Mouse (Mus musculus): ENCODE data around the gene Ttc9c. TPM values are rescaled to one million over a fixed set of nuclear protein-coding genes. Genes with fewer than 3 reads are reported as not detected.
A peak's percentile ranks its signal among the peaks of the same experiment; 100 is the strongest.

Ttc9c gene
- polyA plus RNA-seq, 1 experiment from 2014 or later = 62.7 TPM

DNA sequence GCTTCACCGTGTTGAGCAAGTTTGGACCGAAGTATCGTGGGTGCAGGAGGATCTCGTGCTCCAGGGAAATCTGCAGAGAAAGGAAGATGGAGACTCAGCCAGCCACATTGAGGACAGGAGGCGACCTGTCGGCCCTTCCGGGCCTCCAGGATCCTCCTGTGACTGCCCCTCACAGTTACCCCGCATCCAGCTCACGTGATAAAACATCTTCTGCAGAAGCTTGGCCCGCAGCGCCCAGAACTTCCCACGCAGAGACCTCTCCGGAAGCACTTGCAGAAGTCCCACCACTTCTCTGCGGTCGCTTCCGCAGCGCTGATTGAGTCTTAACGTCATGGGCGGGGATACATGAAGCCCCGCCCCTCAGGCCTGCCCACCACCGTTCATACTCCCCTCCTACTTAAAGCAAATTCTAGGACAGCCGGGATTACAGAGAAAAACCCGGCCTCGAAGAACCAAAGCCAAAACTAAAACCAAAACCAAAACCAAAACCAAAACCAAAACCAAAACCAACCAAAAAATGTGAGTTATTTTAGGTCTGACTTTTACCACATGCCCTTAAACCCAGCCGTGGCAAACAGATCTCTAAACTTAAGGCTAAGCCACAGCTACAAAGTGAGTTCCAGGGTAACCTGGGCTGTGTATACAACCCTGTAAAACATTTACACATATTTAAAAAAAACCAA lies 20.7 kb downstream of the Ttc9c start, which contains the start of gene Polr2g:
TSS of gene Polr2g (minus strand) at position 314 of the 683 bp plus-strand sequence.
- H3K27ac ChIP-seq = peak within 1 kb of the TSS; percentile 85
- ATAC-seq (replicated peaks; ENCODE audit: low FRiP score) = peak; percentile 83
- peaks cover 33% of the 10 kb centered on the region for H3K36me3 ChIP-seq
- 1% methylated on average over 25 of the region's 25 CpGs for whole genome bisulfite sequencing
- peaks cover 26% of the 10 kb centered on the region for H3K4me1 ChIP-seq
- no peaks in the 10 kb centered on the region for H3K9me3 ChIP-seq (replicated peaks)
- peak within 1 kb of the TSS; percentile 85 for H3K9ac ChIP-seq
- peak within 1 kb of the TSS; percentile 86 for H3K4me3 ChIP-seq (replicated peaks)
- peak within 1 kb of the TSS; percentile 81 for H3K4me2 ChIP-seq
- no peaks in the 10 kb centered on the region for H3K27me3 ChIP-seq

DNA sequence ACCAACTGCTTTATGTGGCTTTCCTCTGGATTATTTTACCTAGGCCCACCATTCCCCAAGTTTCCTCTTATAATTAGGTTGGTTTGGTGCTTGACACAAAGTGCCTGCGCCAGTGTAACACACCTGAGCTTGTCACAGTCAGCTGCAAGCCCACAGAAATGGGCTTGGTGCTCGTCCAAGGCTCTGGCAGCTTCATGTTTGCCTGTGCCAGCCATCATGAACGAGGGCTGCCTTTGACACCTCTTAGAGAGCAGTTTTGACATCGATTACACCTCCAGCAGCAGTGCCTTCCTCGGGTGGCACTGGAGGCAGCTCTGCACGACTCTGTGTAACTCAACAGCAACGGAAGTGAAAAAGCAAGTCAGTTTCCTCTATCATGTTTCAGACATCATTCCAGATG lies 29.0 kb downstream of the Ttc9c start:
- peaks cover 10% of the 10 kb centered on the region for H3K4me1 ChIP-seq
- H3K36me3 ChIP-seq = peaks cover 45% of the 10 kb centered on the region
- no peaks in the 10 kb centered on the region for H3K9me3 ChIP-seq (replicated peaks)
- no peak overlapping the region for H3K9ac ChIP-seq
- ATAC-seq (replicated peaks; ENCODE audit: low FRiP score) = no peak
- H3K27ac ChIP-seq = no peak overlapping the region
- no peaks in the 10 kb centered on the region for H3K27me3 ChIP-seq
- H3K4me2 ChIP-seq = no peak overlapping the region
- H3K4me3 ChIP-seq (replicated peaks) = no peak overlapping the region
- WGBS = 71% methylated on average over 7 of the region's 7 CpGs

GRCm38 (mm10) chr19:8789171-8789570 lies 30.0 kb downstream of the Ttc9c start:
- whole genome bisulfite sequencing = 52% methylated on average over 1 of the region's 1 CpGs
- no peak for ATAC-seq (replicated peaks; ENCODE audit: low FRiP score)
- H3K9ac ChIP-seq = no peak overlapping the region

DNA sequence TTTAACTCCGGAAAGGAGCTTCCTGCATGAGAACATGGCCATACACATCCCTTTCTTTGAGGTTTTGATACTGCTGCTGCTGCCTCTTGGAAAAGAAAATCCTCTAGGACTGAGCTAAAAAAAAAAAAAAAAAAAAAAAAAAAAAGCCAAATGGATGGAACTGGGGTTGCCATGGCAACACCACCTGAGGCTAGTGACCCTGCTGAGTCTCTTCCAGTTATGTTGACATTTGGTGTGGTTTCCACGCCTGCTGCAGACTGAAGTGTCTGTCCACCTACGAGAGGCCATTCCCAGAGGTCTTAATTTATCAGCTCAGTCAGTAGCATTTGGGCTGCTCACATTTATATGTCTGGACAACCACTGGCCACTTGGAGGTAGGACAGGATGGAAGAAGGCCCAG lies 30.6 kb downstream of the Ttc9c start:
- Histone ChIP-seq H3K9ac (no peak overlapping the region), H3K36me3 (peaks cover 36% of the 10 kb centered on the region), H3K27ac (no peak overlapping the region), H3K4me2 (no peak overlapping the region), H3K4me3 (replicated peaks) (no peak overlapping the region), H3K9me3 (replicated peaks) (no peaks in the 10 kb centered on the region), H3K27me3 (no peaks in the 10 kb centered on the region), H3K4me1 (peaks cover 13% of the 10 kb centered on the region)
- ATAC-seq (replicated peaks; ENCODE audit: low FRiP score) = no peak
- 24% methylated on average over 3 of the region's 3 CpGs for WGBS

More at GRCm38 (mm10) chr19:8789171-8789570, 30.0 kb downstream of the Ttc9c start:
- H3K4me2 ChIP-seq = no peak overlapping the region
- no peak overlapping the region for H3K4me3 ChIP-seq (replicated peaks)
- no peaks in the 10 kb centered on the region for H3K27me3 ChIP-seq
- no peak overlapping the region for H3K27ac ChIP-seq
- H3K9me3 ChIP-seq (replicated peaks) = no peaks in the 10 kb centered on the region
- H3K36me3 ChIP-seq = peaks cover 37% of the 10 kb centered on the region
- H3K4me1 ChIP-seq = peaks cover 13% of the 10 kb centered on the region

DNA sequence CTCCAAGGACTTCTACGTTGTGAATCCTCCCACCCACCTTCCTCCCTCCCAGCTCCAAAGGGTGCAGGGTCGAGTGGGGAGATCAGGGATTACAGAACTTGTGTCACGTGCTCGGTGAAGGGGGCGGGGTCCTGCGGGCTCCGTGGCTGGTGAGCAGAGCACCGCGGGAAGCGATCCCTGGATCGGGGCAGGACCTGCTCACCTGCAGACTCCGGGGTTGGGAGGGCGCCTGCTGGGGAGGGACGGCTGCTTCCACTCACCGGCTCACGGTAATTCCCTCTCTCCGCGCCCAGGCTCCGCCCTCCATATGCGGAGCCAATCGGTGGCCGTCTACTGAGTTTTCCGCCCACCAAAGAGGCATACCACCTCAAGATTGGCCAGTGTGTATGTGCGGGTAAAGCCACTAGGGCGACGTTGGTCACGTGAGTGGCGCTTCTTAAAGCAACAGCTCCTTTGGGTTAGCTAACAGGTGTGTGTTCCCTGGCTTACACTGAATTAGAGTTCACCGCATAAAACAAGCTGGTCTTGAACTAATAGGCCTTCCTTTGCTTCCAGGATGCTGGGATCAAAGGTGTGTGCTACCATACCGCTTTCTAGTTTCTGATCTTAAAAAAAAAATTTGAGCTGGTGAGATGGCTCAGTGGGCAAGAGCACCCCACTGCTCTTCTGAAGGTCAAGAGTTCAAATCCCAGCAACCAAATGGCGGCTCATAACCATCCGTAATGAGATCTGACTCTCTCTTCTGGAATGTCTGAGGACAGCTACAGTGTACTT lies 32.9 kb downstream of the Ttc9c start, which contains the start of gene Taf6l:
TSS of gene Taf6l (minus strand) at position 410 of the 774 bp plus-strand sequence.
- WGBS = under 1% methylated on average over 32 of the region's 32 CpGs
- H3K9ac ChIP-seq = peak within 1 kb of the TSS; percentile 66

DNA sequence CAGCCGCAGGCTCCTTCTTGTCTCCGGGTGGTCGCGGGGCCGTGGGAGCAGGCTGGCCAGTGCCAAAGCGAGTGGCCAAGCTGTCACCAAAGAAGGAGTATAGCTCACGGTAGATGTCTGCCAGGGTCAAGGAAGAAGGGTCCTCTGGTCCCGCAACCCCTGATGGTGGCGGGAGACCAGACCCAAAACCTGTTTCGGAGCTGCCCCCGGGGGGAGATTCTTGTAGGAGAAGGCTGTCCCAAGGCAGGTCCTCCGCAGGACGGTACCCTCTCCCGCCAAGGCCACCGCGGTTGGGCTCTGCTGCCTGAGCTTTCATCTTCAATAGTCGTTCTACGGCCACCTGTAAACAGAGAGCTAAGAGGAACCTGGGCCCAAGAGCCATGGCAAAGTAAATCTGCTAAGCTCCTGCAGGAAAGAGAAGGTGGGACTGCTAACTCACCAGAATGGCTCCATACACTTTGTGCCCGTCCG lies 44.1 kb downstream of the Ttc9c start:
- Histone ChIP-seq H3K36me3 (peaks cover 52% of the 10 kb centered on the region), H3K4me2 (peak overlapping the region; percentile 75), H3K4me3 (replicated peaks) (peak overlapping the region; percentile 68), H3K4me1 (peaks cover 42% of the 10 kb centered on the region), H3K27me3 (no peaks in the 10 kb centered on the region), H3K9me3 (replicated peaks) (no peaks in the 10 kb centered on the region), H3K9ac (peak overlapping the region; percentile 85), H3K27ac (peak overlapping the region; percentile 98)
- peak; percentile 23; the same call in 1 of the 2 replicates for ATAC-seq (replicated peaks; ENCODE audit: low FRiP score)
- WGBS = 4% methylated on average over 20 of the region's 20 CpGs

More for the DNA sequence above, 32.9 kb downstream of the Ttc9c start, which contains the start of gene Taf6l:
- peak; percentile 99 for ATAC-seq (replicated peaks; ENCODE audit: low FRiP score)
- Histone ChIP-seq H3K4me1 (peaks cover 13% of the 10 kb centered on the region), H3K4me3 (replicated peaks) (peak within 1 kb of the TSS; percentile 73), H3K27me3 (no peaks in the 10 kb centered on the region), H3K9me3 (replicated peaks) (no peaks in the 10 kb centered on the region), H3K4me2 (peak within 1 kb of the TSS; percentile 73), H3K36me3 (peaks cover 39% of the 10 kb centered on the region), H3K27ac (peak within 1 kb of the TSS; percentile 95)

GRCm38 (mm10) chr19:8774086-8774835 lies 44.9 kb downstream of the Ttc9c start, which contains the start of gene Tmem179b:
Tmem179b (minus strand) TSS chr19:8774467.
- peak within 1 kb of the TSS; percentile 85 for H3K9ac ChIP-seq
- peaks cover 42% of the 10 kb centered on the region for H3K4me1 ChIP-seq
- peak within 1 kb of the TSS; percentile 98 for H3K27ac ChIP-seq
- no peaks in the 10 kb centered on the region for H3K27me3 ChIP-seq
- peaks cover 54% of the 10 kb centered on the region for H3K36me3 ChIP-seq
- peak within 1 kb of the TSS; percentile 68 for H3K4me3 ChIP-seq (replicated peaks)
- no peaks in the 10 kb centered on the region for H3K9me3 ChIP-seq (replicated peaks)
- WGBS = under 1% methylated on average over 68 of the region's 68 CpGs
- peak; percentile 94 for ATAC-seq (replicated peaks; ENCODE audit: low FRiP score)
- peak within 1 kb of the TSS; percentile 75 for H3K4me2 ChIP-seq

GRCm38 (mm10) chr19:8773409-8773808 lies 45.7 kb downstream of the Ttc9c start:
- Histone ChIP-seq H3K27ac (peak overlapping the region; percentile 98), H3K4me1 (peaks cover 42% of the 10 kb centered on the region), H3K36me3 (peaks cover 54% of the 10 kb centered on the region), H3K4me2 (peak overlapping the region; percentile 75), H3K9me3 (replicated peaks) (no peaks in the 10 kb centered on the region), H3K27me3 (no peaks in the 10 kb centered on the region), H3K4me3 (replicated peaks) (peak overlapping the region; percentile 68), H3K9ac (peak overlapping the region; percentile 85)
- no peak for ATAC-seq (replicated peaks; ENCODE audit: low FRiP score)
- 43% methylated on average over 6 of the region's 6 CpGs for WGBS

DNA sequence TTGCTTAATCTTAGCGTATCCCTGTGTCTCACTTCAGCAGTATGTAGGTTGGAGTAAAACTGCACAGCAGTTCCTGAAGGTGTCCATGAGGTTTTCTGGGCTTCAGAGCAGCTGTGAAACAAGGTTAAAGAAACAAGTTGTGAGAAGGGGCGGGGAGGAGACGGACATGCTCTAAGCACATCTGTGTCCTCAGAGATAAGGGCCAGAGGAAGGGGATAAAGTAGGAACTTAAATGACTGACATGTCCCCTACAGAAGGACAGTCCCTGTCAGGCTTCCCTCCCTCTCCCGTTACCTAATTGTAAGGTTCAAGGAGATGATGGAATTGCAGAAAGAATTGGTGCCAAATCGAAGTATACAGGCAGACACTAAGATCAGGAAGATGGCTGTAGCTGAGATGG lies 46.1 kb downstream of the Ttc9c start:
- Histone ChIP-seq H3K36me3 (peaks cover 54% of the 10 kb centered on the region), H3K4me3 (replicated peaks) (peak overlapping the region; percentile 68), H3K9ac (peak overlapping the region; percentile 85; the same call in 1 of the 2 replicates), H3K27me3 (no peaks in the 10 kb centered on the region), H3K9me3 (replicated peaks) (no peaks in the 10 kb centered on the region), H3K4me1 (peaks cover 42% of the 10 kb centered on the region), H3K27ac (peak overlapping the region; percentile 98; the same call in 1 of the 2 replicates), H3K4me2 (peak overlapping the region; percentile 75)
- 80% methylated on average over 5 of the region's 5 CpGs for WGBS
- no peak for ATAC-seq (replicated peaks; ENCODE audit: low FRiP score)

DNA sequence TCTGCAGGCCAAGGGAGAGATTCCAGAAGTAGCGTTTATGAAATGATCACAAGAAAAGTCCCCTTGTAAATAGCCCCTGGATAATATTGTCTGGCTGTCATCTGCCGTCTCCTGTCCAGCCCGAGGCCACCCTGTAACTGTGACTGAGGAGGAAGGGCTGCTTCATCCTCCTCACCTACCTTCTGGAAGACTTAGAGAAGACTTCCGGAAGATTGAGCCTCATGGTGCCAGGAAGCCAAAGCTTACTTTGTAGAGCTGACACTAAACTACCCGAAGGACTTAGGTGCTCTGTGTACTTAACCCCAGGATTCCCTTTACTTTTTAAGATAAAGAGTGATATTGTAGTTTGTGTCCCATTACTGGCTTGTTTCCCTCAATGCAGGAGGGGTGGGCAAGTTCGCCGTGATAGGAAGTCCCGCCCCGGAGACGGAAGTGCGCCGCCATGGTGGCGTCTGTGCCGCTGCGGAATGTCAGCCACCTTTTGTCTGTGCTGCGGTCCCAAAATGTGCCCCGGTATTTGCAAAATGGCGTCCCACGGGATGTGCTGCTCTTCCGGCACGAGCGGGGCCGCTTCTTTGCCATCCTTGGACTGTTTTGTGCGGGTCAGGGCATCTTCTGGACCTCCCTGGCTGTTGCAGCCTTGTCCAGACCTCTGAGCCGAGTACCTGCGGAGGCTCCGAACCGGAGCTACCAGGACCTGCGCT lies 48.4 kb downstream of the Ttc9c start, which contains the start of gene Tmem223:
TSS of gene Tmem223 (plus strand) at position 430 of the 704 bp plus-strand sequence.
- Histone ChIP-seq H3K36me3 (peaks cover 68% of the 10 kb centered on the region), H3K4me1 (peaks cover 36% of the 10 kb centered on the region), H3K4me2 (peak within 1 kb of the TSS; percentile 71), H3K27ac (peak within 1 kb of the TSS; percentile 93), H3K9ac (peak within 1 kb of the TSS; percentile 94), H3K4me3 (replicated peaks) (peak within 1 kb of the TSS; percentile 77), H3K27me3 (no peaks in the 10 kb centered on the region), H3K9me3 (replicated peaks) (no peaks in the 10 kb centered on the region)
- 19% methylated on average over 29 of the region's 29 CpGs for WGBS
- 0 out of 2 replicates have a peak, but pooled peaks have one; percentile 26 for ATAC-seq (replicated peaks; ENCODE audit: low FRiP score)

- H3K9ac ChIP-seq = no peak overlapping the region
- ATAC-seq (replicated peaks; ENCODE audit: low FRiP score) = no peak
- H3K36me3 ChIP-seq = peaks cover 88% of the 10 kb centered on the region
- 96% methylated on average over 9 of the region's 9 CpGs for WGBS
- H3K9me3 ChIP-seq (replicated peaks) = peaks cover 3% of the 10 kb centered on the region
- no peak overlapping the region for H3K27ac ChIP-seq
- peaks cover 6% of the 10 kb centered on the region for H3K4me1 ChIP-seq
- no peaks in the 10 kb centered on the region for H3K27me3 ChIP-seq
- H3K4me2 ChIP-seq = no peak overlapping the region
- no peak overlapping the region for H3K4me3 ChIP-seq (replicated peaks)
Observed at GRCm38 (mm10) chr19:8765562-8765961, 53.6 kb downstream of the Ttc9c start.

Measured in kidney, embryonic 15.5 days (tissue).